ENCODE assay signal across 8 mouse cellular contexts in genomic region chr7:97737638-97738456, GRCm38 (mm10). TPM values are rescaled to one million over a fixed set of nuclear protein-coding genes. Genes with fewer than 3 reads are reported as not detected.
DNase-seq lines count a peak whose midpoint lies in the region; ATAC-seq lines count a peak whose summit lies in the region.

Gene Aqp11, minus strand, starts transcription at chr7:97738289.

- H3K4me2 ChIP-seq in hindbrain, embryonic 13.5 days = peak within 1 kb of the TSS; percentile 95

- H3K4me1 ChIP-seq in hindbrain, embryonic 13.5 days (replicated peaks) = peaks cover 24% of the 10 kb centered on the region

- WGBS in hindbrain, embryonic 13.5 days = under 1% methylated on average over 45 of the region's 64 CpGs

- peak within 1 kb of the TSS; percentile 79 for H3K9ac ChIP-seq in hindbrain, embryonic 13.5 days

- DNase-seq in R1 (ENCODE audit: low read depth, low spot score) = peak; percentile 91
- DNase-seq in cerebellum, postnatal 14 days = peak; percentile 81 to 86
- peak; percentile 39 to 54 for DNase-seq in frontal cortex, postnatal 25 days (ENCODE audit: low spot score in 2 of 2)
- DNase-seq in layer of hippocampus, postnatal 36 days = peak; percentile 76 to 81
- peak; percentile 95 for DNase-seq in lung, postnatal 36 days
- peak; percentile 94 for DNase-seq in retina, postnatal 1 day
- peak; percentile 74 to 84 for DNase-seq in urinary bladder, adult 18-20 months (ENCODE audit: low spot score in 2 of 2)

- peak within 1 kb of the TSS; percentile 31 for H3K27ac ChIP-seq in hindbrain, embryonic 13.5 days

- H3K36me3 ChIP-seq in hindbrain, embryonic 13.5 days = no peaks in the 10 kb centered on the region

- H3K4me3 ChIP-seq in hindbrain, embryonic 13.5 days = peak within 1 kb of the TSS; percentile 68

- H3K27me3 ChIP-seq in hindbrain, embryonic 13.5 days = peaks cover 6% of the 10 kb centered on the region; the same call in 1 of the 2 replicates

- no peaks in the 10 kb centered on the region for H3K9me3 ChIP-seq in hindbrain, embryonic 13.5 days

- ATAC-seq in hindbrain, embryonic 13.5 days (ENCODE audit: low FRiP score) = peak; percentile 96

RNA-seq across cellular contexts. Expression of gene Aqp11, which starts in this region (rescaled TPM):
- 14.2 and 15.1 TPM in 2 replicates for polyA plus RNA-seq in hindbrain, embryonic 13.5 days (2015; fragmentation: Nextera tagmentation; extraction: Ambion mirVana)
- 10 to 100 TPM; 40.1 to 48.2 TPM for total RNA-seq in layer of hippocampus, postnatal 36 days (2021)

Comparison
In these comparisons a context has a peak if more than half of its experiments do, and no peak if none do; other contexts are left out.
1. Peak in every context shown above with its lines: DNase-seq, ATAC-seq, H3K4me3 ChIP-seq and H3K27ac ChIP-seq.